Mouse (Mus musculus): ENCODE measurements around the gene Agbl4. TPM values are rescaled to one million over a fixed set of nuclear protein-coding genes. Genes with fewer than 3 reads are reported as not detected.
A peak's percentile ranks its signal among the peaks of the same experiment; 100 is the strongest.

Gene Agbl4
- polyA plus RNA-seq, 1 experiment from 2014 or later = 0.21 TPM

DNA sequence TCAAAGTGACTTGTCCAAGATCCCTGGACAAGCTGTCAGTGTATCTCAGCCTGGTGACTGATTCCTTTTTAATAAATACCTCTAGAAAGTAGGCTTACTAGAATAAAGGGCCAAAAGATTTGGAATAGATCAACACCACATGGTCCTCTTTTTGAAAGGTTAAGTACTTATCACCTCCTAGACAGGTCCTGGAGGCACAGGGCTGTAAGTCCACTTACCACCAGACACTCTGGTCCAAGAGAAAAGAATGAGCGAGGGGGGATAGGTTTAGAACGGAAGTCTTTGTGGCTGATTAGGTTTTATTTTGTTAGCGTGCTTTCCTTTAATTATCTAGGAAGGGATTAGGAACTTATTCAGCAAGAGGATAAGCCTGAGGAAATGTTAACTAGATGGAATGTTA lies 1019.1 kb downstream of the Agbl4 start:
- H3K27ac ChIP-seq (ENCODE audit: low read length) = no peak overlapping the region
- H3K36me3 ChIP-seq (ENCODE audit: control insufficient read depth, insufficient read depth, low read length) = no peaks in the 10 kb centered on the region; the same call in 1 of the 2 replicates
- no peak for ATAC-seq (ENCODE audit: insufficient read depth, low FRiP score)
- no peaks in the 10 kb centered on the region for H3K27me3 ChIP-seq (ENCODE audit: control insufficient read depth, insufficient read depth, low read length)
- H3K4me1 ChIP-seq (ENCODE audit: control insufficient read depth, insufficient read depth, low read length) = peaks cover 16% of the 10 kb centered on the region
- H3K9me3 ChIP-seq (replicated peaks; ENCODE audit: control insufficient read depth, low read length) = no peaks in the 10 kb centered on the region
- H3K4me2 ChIP-seq (ENCODE audit: low read depth, low read length) = peak overlapping the region; percentile 82; the same call in 1 of the 2 replicates
- 80% methylated on average over 3 of the region's 3 CpGs for WGBS
- H3K4me3 ChIP-seq (replicated peaks; ENCODE audit: low read length) = peak overlapping the region; percentile 92
- H3K9ac ChIP-seq (ENCODE audit: low read length) = no peak overlapping the region

DNA sequence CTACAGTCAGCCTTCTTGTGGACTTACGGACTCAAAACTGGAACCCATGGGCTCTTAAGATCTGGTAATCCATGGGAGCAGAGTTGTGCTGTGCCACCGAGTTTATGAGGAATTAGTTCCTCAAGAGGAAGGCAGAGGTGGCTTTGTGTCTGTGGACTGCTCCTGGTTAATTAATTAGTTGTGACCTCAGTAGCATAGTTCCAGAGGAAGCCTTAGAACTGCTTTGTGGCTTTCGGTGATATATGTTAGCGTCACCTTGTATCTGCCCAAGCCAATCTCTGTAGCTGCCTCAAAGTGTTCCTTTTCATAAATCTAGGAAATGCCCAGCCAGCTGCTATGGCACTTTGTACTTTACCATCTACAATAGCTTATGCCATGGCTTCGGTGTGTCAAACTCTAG lies 1020.3 kb downstream of the Agbl4 start:
- 88% methylated on average over 5 of the region's 5 CpGs for WGBS
- Histone ChIP-seq H3K4me3 (replicated peaks; ENCODE audit: low read length) (no peak overlapping the region), H3K9ac (ENCODE audit: low read length) (no peak overlapping the region), H3K36me3 (ENCODE audit: control insufficient read depth, insufficient read depth, low read length) (no peaks in the 10 kb centered on the region; the same call in 1 of the 2 replicates), H3K4me2 (ENCODE audit: low read depth, low read length) (no peak overlapping the region), H3K27me3 (ENCODE audit: control insufficient read depth, insufficient read depth, low read length) (no peaks in the 10 kb centered on the region), H3K9me3 (replicated peaks; ENCODE audit: control insufficient read depth, low read length) (no peaks in the 10 kb centered on the region), H3K4me1 (ENCODE audit: control insufficient read depth, insufficient read depth, low read length) (peaks cover 19% of the 10 kb centered on the region), H3K27ac (ENCODE audit: low read length) (no peak overlapping the region)
- ATAC-seq (ENCODE audit: insufficient read depth, low FRiP score) = no peak

DNA sequence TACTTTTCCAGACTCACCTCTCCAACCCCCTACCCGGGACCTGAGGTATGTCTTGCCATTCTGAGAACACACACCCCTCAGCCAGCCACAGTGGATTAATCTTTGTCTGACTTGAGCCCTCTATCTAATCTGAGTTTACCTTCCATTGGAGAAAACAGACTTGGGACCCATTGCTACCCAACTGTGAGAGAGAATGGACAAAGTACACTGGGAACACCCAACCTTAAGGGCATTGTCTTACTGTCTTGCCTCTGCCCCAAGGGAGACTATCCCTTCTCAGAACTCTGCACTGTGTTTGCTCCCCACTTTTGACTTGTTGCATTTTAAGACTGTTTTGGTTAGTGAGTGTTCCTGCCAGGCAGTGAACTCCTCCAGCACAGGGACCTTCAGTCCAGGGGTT lies 1022.0 kb downstream of the Agbl4 start:
- 69% methylated on average over 1 of the region's 1 CpGs for whole genome bisulfite sequencing

DNA sequence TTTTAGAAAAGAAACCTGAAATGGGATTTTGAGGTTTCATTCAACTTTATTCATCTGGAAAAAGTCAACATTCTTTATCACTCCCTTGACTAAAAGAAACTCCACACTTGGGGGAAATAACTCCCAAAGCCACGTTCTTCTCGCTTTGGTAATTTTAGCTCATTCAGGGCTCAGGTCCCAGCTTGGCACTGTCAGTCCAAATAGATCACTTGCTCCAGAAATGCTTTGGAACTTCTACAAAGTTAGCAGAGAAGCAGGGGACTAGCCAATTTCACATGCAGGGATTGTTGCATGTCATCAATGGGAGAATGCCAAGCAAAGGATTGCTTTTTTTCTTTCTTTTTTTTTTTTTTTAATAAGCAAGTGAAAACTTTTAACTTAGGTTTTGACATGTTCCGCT lies 1022.6 kb downstream of the Agbl4 start:
- H3K9ac ChIP-seq (ENCODE audit: low read length) = no peak overlapping the region
- no peaks in the 10 kb centered on the region for H3K27me3 ChIP-seq (ENCODE audit: control insufficient read depth, insufficient read depth, low read length)
- no peaks in the 10 kb centered on the region for H3K9me3 ChIP-seq (replicated peaks; ENCODE audit: control insufficient read depth, low read length)
- no peak overlapping the region for H3K4me3 ChIP-seq (replicated peaks; ENCODE audit: low read length)
- H3K4me1 ChIP-seq (ENCODE audit: control insufficient read depth, insufficient read depth, low read length) = peaks cover 17% of the 10 kb centered on the region
- H3K27ac ChIP-seq (ENCODE audit: low read length) = no peak overlapping the region; the same call in 1 of the 2 replicates
- 63% methylated on average over 3 of the region's 3 CpGs for WGBS
- no peak for ATAC-seq (ENCODE audit: insufficient read depth, low FRiP score)
- H3K36me3 ChIP-seq (ENCODE audit: control insufficient read depth, insufficient read depth, low read length) = no peaks in the 10 kb centered on the region; the same call in 1 of the 2 replicates
- H3K4me2 ChIP-seq (ENCODE audit: low read depth, low read length) = no peak overlapping the region

More for the DNA sequence above, 1022.0 kb downstream of the Agbl4 start:
- H3K27ac ChIP-seq (ENCODE audit: low read length) = peak overlapping the region; percentile 14; the same call in 1 of the 2 replicates
- no peak overlapping the region for H3K4me2 ChIP-seq (ENCODE audit: low read depth, low read length)
- H3K4me1 ChIP-seq (ENCODE audit: control insufficient read depth, insufficient read depth, low read length) = peaks cover 17% of the 10 kb centered on the region
- H3K36me3 ChIP-seq (ENCODE audit: control insufficient read depth, insufficient read depth, low read length) = no peaks in the 10 kb centered on the region; the same call in 1 of the 2 replicates
- ATAC-seq (ENCODE audit: insufficient read depth, low FRiP score) = no peak
- H3K4me3 ChIP-seq (replicated peaks; ENCODE audit: low read length) = no peak overlapping the region
- no peaks in the 10 kb centered on the region for H3K27me3 ChIP-seq (ENCODE audit: control insufficient read depth, insufficient read depth, low read length)
- no peak overlapping the region for H3K9ac ChIP-seq (ENCODE audit: low read length)
- H3K9me3 ChIP-seq (replicated peaks; ENCODE audit: control insufficient read depth, low read length) = no peaks in the 10 kb centered on the region

DNA sequence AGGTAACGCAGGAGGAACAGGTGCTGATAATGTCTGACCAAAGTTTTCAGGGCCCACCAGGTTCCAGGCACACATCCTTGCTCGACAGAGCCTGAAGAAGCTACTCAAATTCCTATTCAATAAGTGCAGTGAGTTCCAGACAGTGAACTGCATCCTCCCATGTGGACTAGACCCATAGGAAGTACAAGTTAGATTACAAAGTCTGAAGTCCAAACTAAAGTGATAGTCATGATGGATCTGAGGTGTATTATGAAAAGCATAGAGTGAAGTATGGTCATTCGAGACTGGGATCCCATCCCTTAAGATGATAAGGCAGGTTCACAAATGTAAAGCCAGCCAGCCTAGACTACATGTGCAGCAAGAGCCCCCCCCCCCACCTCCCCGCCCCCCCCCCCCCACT lies 1023.5 kb downstream of the Agbl4 start:
- Histone ChIP-seq H3K4me2 (ENCODE audit: low read depth, low read length) (no peak overlapping the region), H3K27me3 (ENCODE audit: control insufficient read depth, insufficient read depth, low read length) (no peaks in the 10 kb centered on the region), H3K9me3 (replicated peaks; ENCODE audit: control insufficient read depth, low read length) (no peaks in the 10 kb centered on the region), H3K4me1 (ENCODE audit: control insufficient read depth, insufficient read depth, low read length) (peaks cover 17% of the 10 kb centered on the region), H3K36me3 (ENCODE audit: control insufficient read depth, insufficient read depth, low read length) (no peaks in the 10 kb centered on the region; the same call in 1 of the 2 replicates), H3K4me3 (replicated peaks; ENCODE audit: low read length) (no peak overlapping the region), H3K9ac (ENCODE audit: low read length) (no peak overlapping the region), H3K27ac (ENCODE audit: low read length) (no peak overlapping the region)
- ATAC-seq (ENCODE audit: insufficient read depth, low FRiP score) = no peak
- WGBS = 84% methylated on average over 4 of the region's 4 CpGs

DNA sequence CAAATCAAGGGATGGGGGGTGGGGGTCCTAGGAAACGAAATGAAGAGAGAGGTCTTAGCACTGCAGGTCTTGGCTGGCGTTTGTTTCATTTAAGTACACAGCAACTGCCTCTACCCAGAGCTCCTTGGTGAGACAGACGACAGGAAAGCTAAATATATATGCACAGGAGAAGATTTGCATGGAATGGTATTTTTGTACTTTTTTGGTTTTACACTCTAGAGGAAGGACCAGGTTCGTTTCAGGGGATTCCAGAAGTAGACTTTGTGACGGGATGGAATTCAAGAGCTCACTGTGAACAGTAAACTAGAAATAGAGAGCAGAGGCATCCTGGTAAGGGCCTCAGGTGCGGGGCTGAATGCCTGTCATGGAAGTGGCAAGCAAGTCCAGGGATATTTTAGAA lies 1024.3 kb downstream of the Agbl4 start:
- 72% methylated on average over 6 of the region's 6 CpGs for WGBS
- Histone ChIP-seq H3K9me3 (replicated peaks; ENCODE audit: control insufficient read depth, low read length) (no peaks in the 10 kb centered on the region), H3K4me3 (replicated peaks; ENCODE audit: low read length) (no peak overlapping the region), H3K4me2 (ENCODE audit: low read depth, low read length) (no peak overlapping the region), H3K36me3 (ENCODE audit: control insufficient read depth, insufficient read depth, low read length) (no peaks in the 10 kb centered on the region; the same call in 1 of the 2 replicates), H3K4me1 (ENCODE audit: control insufficient read depth, insufficient read depth, low read length) (peaks cover 13% of the 10 kb centered on the region; the same call in 1 of the 2 replicates), H3K27me3 (ENCODE audit: control insufficient read depth, insufficient read depth, low read length) (no peaks in the 10 kb centered on the region), H3K27ac (ENCODE audit: low read length) (no peak overlapping the region; the same call in 1 of the 2 replicates), H3K9ac (ENCODE audit: low read length) (no peak overlapping the region)
- no peak for ATAC-seq (ENCODE audit: insufficient read depth, low FRiP score)

DNA sequence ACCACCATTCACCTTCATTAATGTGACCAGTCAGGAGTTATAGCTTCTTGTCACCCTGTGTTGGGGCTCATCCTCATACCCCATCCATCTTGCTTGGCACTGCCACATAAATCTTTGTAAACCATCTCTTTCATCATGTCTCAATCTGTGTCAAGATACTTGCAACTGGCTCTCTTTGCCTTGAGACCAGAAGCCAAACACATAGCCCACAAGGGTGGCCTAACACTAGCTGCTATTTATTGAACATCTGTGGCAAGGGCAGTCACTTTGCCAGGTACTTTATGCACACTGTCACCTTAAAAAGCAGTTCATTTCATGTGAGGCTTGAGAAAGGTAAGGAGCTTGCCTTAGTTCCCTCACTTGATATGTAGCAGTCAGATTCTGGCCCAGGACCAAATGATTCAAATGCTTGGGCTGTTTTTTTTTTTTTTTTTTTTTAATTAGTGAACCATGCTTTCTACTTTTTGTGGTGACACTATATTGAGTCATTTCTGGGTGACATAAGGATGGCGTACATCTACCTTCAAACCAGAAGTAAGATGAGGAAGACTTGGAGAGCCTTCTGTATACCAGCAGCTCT lies 1027.0 kb downstream of the Agbl4 start:
- Histone ChIP-seq H3K9ac (ENCODE audit: low read length) (no peak overlapping the region), H3K4me3 (replicated peaks; ENCODE audit: low read length) (no peak overlapping the region), H3K27me3 (ENCODE audit: control insufficient read depth, insufficient read depth, low read length) (no peaks in the 10 kb centered on the region), H3K9me3 (replicated peaks; ENCODE audit: control insufficient read depth, low read length) (no peaks in the 10 kb centered on the region), H3K36me3 (ENCODE audit: control insufficient read depth, insufficient read depth, low read length) (no peaks in the 10 kb centered on the region), H3K4me2 (ENCODE audit: low read depth, low read length) (no peak overlapping the region), H3K4me1 (ENCODE audit: control insufficient read depth, insufficient read depth, low read length) (peaks cover 13% of the 10 kb centered on the region; the same call in 1 of the 2 replicates), H3K27ac (ENCODE audit: low read length) (no peak overlapping the region)
- ATAC-seq (ENCODE audit: insufficient read depth, low FRiP score) = no peak
- 84% methylated on average over 1 of the region's 1 CpGs for WGBS

DNA sequence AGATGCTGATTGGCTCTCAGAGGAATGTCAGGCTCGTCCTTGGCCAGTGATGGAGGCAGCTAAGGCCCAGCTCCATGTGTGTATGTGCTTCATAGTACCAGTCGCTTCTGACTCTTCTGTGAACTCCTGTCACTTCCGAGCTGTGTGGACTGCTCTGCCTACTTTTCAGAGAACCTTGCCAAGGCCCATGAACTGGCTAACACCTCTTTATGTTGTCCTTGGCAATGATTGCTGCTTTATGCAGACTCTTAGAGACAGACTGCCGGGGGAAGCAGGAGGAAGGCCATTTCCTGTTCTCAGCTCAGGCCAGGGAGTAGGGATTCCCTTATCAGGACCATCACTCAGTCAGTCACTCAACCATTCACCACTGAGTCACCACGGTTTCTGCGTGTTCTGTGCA lies 1027.7 kb downstream of the Agbl4 start:
- no peak overlapping the region for H3K4me3 ChIP-seq (replicated peaks; ENCODE audit: low read length)
- no peaks in the 10 kb centered on the region for H3K36me3 ChIP-seq (ENCODE audit: control insufficient read depth, insufficient read depth, low read length)
- H3K4me1 ChIP-seq (ENCODE audit: control insufficient read depth, insufficient read depth, low read length) = peaks cover 6% of the 10 kb centered on the region; the same call in 1 of the 2 replicates
- H3K9me3 ChIP-seq (replicated peaks; ENCODE audit: control insufficient read depth, low read length) = no peaks in the 10 kb centered on the region
- no peaks in the 10 kb centered on the region for H3K27me3 ChIP-seq (ENCODE audit: control insufficient read depth, insufficient read depth, low read length)
- WGBS = 53% methylated on average over 6 of the region's 6 CpGs
- no peak overlapping the region for H3K27ac ChIP-seq (ENCODE audit: low read length)
- H3K9ac ChIP-seq (ENCODE audit: low read length) = no peak overlapping the region
- no peak for ATAC-seq (ENCODE audit: insufficient read depth, low FRiP score)
- no peak overlapping the region for H3K4me2 ChIP-seq (ENCODE audit: low read depth, low read length)

DNA sequence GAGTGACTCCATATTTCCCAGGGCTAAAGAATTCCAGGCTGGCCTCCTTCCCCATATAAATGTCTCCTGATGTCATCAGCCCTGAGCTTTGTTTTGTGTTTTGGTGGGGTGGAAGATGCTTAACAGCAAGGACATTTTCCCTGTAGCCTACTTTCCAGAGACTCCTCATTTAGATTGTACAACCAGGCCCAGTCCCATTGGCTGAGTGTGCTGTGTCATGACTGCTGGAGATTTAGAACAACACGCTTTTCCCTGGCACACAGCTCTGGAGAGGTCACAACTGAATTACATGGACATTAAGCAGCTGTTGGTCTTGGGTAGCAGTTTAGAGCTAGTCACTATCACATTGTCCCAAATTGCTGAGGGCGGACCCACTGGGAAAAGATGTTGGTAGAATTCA lies 1033.7 kb downstream of the Agbl4 start:
- Histone ChIP-seq H3K27me3 (ENCODE audit: control insufficient read depth, insufficient read depth, low read length) (no peaks in the 10 kb centered on the region), H3K9ac (ENCODE audit: low read length) (no peak overlapping the region), H3K4me2 (ENCODE audit: low read depth, low read length) (no peak overlapping the region), H3K9me3 (replicated peaks; ENCODE audit: control insufficient read depth, low read length) (no peaks in the 10 kb centered on the region), H3K4me3 (replicated peaks; ENCODE audit: low read length) (no peak overlapping the region), H3K27ac (ENCODE audit: low read length) (no peak overlapping the region), H3K4me1 (ENCODE audit: control insufficient read depth, insufficient read depth, low read length) (peaks cover 7% of the 10 kb centered on the region), H3K36me3 (ENCODE audit: control insufficient read depth, insufficient read depth, low read length) (peaks cover 8% of the 10 kb centered on the region; the same call in 1 of the 2 replicates)
- WGBS = 84% methylated on average over 2 of the region's 2 CpGs
- peak; percentile 28 for ATAC-seq (ENCODE audit: insufficient read depth, low FRiP score)

Data from stomach, embryonic 16.5 days (tissue).